Mouse (Mus musculus) layer of hippocampus, adult 8-10 months (tissue): ENCODE data around the gene Vamp1. TPM values are rescaled to one million over a fixed set of nuclear protein-coding genes. Genes with fewer than 3 reads are reported as not detected.
A peak's percentile ranks its signal among the peaks of the same experiment; 100 is the strongest.

Experiments used
- DNase-seq, 2 experiments: peaks; one replicate each; pipeline ENCODE4 v3.0.0; 2022; ENCODE audit warnings: low spot score in 2 of 2
- microRNA-seq, 2 experiments: library from miRNA; unstranded; fragments of <30 nt; microRNA quantifications; one replicate each; pipeline ENCODE4 v1.2.0; 2022
- total RNA-seq, 4 experiments: library from RNA; stranded (reverse); gene quantifications; 2 replicates each; pipeline ENCODE4 v1.2.4; 2022

Gene Vamp1
- total RNA-seq, 4 experiments from 2014 or later, result 80.8 to 101 (median 90.5) TPM

GRCm38 (mm10) chr6:125284751-125285150, 69.4 kb downstream of the Vamp1 start:
- DNase-seq, result no peak

GRCm38 (mm10) chr6:125285890-125286289, 70.5 kb downstream of the Vamp1 start, which contains the start of gene Tuba3a:
Gene Tuba3a (minus strand): TSS chr6:125286042.
- DNase-seq, result no peak

DNA sequence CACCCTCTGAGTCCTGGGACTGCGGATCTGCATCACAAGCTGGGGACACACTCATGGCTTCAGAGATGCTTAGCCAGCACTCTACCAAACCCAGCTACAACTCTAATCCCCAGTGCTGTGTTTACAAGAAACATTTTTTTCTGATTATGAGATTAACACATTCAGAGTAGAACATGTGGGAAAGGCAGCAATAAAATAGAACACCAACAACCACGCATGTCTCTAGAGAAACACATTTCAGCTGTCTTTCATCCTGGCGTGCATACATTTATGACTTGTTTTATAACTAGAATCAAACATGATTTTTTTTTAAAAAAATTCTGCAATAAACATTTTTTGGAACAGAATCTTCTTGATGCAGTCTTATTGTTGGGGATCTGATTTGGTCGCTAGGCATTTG, 71.6 kb downstream of the Vamp1 start:
- no peak for DNase-seq

GRCm38 (mm10) chr6:125288730-125289129, 73.4 kb downstream of the Vamp1 start:
- no peak for DNase-seq

DNA sequence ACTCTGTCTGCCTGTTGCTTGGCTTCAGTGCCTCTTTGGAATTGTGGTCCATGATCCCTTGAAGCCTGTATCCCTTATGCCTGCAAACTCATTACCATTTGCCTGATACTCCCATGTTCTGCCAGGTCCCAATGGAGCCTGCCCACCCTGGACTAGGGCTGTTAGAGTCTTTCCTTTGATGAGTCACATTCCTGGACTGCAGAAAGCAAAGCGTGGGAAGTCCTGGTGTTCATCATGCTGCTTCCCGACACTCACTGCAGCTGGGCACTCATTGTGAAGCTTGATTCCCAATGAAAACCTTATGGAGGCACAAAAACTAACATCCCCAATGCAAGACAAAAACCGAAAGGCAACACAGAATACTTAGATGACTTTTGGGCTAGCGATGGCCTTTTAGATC, 76.0 kb downstream of the Vamp1 start:
- peak; percentile 34 to 49 for DNase-seq

DNA sequence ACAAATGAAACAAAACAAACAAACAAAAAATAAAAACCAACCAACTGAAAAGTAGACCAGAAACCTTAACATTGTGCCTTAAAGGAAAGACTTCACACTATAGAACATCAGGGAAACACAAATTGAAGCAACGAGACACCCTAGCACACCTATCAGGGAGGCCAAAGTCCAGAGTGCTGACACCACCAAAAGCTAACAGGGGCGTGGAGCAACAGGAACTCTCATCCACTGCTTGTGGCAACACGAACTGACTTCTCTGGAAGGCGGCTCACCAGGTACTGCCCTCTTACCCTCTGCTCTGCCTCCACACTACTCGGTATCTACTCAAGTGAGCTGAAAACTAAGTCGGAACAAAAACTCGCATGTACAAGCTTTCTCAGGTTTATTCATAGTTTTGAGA, 76.9 kb downstream of the Vamp1 start:
- DNase-seq, result no peak

DNA sequence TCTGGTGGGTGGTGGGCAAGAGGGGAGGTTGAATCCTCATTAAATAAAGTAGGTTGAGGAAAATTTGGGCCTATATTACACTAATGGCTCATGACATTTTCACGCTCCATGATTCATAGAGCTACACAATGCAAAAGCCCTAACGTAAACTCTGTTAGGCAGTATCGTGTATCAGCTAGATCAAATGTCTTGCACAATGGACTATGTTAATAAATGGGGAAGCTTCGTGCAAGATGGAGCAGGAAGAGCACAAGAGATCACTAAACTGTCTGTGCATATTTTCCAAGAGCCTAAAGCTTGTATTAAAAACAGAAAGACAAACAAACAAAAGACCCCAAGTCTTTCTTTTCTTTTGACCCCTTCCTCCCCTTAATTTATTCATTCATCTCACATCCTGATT, 78.7 kb downstream of the Vamp1 start:
- no peak for DNase-seq

Small RNA genes within 50 kb of the gene (microRNA-seq; reads per million reads assigned to microRNA genes)
- gene Mir3098 (0.64 to 1.0 reads per million in 2 experiments), gene Mir8113 (0 reads per million in 2 experiments)

Other genes with a start within 250 kb of the Vamp1 start
- gene Pianp, start 218.9 kb upstream of the Vamp1 start, total RNA-seq, result 100 to 1,000 TPM; 115 to 179 (median 146) TPM
- 10 to 100 TPM; 44.6 to 54.5 (median 50.6) TPM for gene Zfp384, start 206.4 kb upstream of the Vamp1 start, total RNA-seq
- gene Ing4, start 175.8 kb upstream of the Vamp1 start, total RNA-seq, result 10 to 100 TPM; 50.1 to 63.5 (median 55.4) TPM
- 10 to 100 TPM; 12.8 to 20.9 (median 15.6) TPM for gene Acrbp, start 165.9 kb upstream of the Vamp1 start, total RNA-seq
- gene Lpar5, start 147.6 kb upstream of the Vamp1 start, total RNA-seq, result 1 to 10 TPM in 3 of 4 experiments, under 1 TPM in 1; 0.23 to 3.9 (median 1.9) TPM
- 100 to 1,000 TPM; 159 to 187 (median 175) TPM for gene Chd4, start 119.6 kb upstream of the Vamp1 start, total RNA-seq
- gene Nop2, start 83.6 kb upstream of the Vamp1 start, total RNA-seq, result 10 to 100 TPM; 33.0 to 33.9 (median 33.5) TPM
- gene Iffo1, start 70.3 kb upstream of the Vamp1 start, total RNA-seq, result 10 to 100 TPM; 67.2 to 78.4 (median 74.4) TPM
- 1,000 to 10,000 TPM; 2,500 to 2,996 (median 2,728) TPM for gene Gapdh, start 49.1 kb upstream of the Vamp1 start, total RNA-seq
- 10 to 100 TPM; 21.7 to 33.4 (median 23.7) TPM for gene Ncapd2, start 23.9 kb upstream of the Vamp1 start, total RNA-seq
- 10 to 100 TPM; 63.7 to 67.8 (median 64.6) TPM for gene Mrpl51, start 23.8 kb upstream of the Vamp1 start, total RNA-seq
- gene Tapbpl, start 16.3 kb downstream of the Vamp1 start, total RNA-seq, result 1 to 10 TPM; 4.0 to 6.8 (median 5.0) TPM
- gene Cd27, start 21.5 kb downstream of the Vamp1 start, total RNA-seq, result not detected
- under 1 TPM in 2 of 4 experiments, not detected in 2; 0.20 to 0.31 TPM for gene Tuba3a, start 70.5 kb downstream of the Vamp1 start, total RNA-seq
- gene Ltbr, start 98.3 kb downstream of the Vamp1 start, total RNA-seq, result 10 to 100 TPM in 2 of 4 experiments, 1 to 10 TPM in 2; 8.1 to 16.8 (median 11.5) TPM
- gene Scnn1a, start 105.1 kb downstream of the Vamp1 start, total RNA-seq, result 1 to 10 TPM; 4.3 to 5.6 (median 5.3) TPM
- 10 to 100 TPM; 11.0 to 36.7 (median 21.8) TPM for gene Tnfrsf1a, start 133.8 kb downstream of the Vamp1 start, total RNA-seq
- gene Plekhg6, start 165.2 kb downstream of the Vamp1 start, total RNA-seq, result under 1 TPM in 1 of 4 experiments, not detected in 3; 0.12 TPM